Mouse (Mus musculus): Measurements from ENCODE around the gene Rftn1. TPM values are rescaled to one million over a fixed set of nuclear protein-coding genes. Genes with fewer than 3 reads are reported as not detected.

The Rftn1 gene
- polyA plus RNA-seq, 1 experiment from 2014 or later, result 27.4 TPM

DNA sequence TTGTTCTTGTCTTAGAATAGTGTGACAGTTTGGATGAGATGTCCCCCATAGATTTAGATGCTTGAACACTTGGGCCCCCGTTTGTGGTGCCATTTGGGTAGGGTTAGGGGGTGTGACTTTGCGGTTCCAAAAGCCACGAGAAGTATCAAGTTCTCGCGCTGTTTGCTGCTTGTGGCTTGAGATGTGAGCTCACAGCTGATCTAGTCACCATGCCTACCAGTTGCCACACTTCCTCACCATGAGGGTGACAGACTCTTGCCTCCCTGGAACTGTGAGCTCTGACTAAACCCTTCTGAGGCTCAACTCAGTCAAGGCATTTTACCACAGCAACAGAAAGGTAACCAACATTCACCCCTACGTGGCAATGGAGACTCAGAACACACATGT is 118.9 kb downstream of the Rftn1 start:
- whole genome bisulfite sequencing, result 85% methylated on average over 6 of the region's 6 CpGs
- Histone ChIP-seq H3K4me2 (no peak overlapping the region), H3K27ac (no peak overlapping the region), H3K4me1 (no peaks in the 10 kb centered on the region), H3K36me3 (replicated peaks) (no peaks in the 10 kb centered on the region), H3K4me3 (no peak overlapping the region), H3K9me3 (no peaks in the 10 kb centered on the region), H3K27me3 (replicated peaks) (no peaks in the 10 kb centered on the region), H3K9ac (no peak overlapping the region)
- no peak for ATAC-seq (replicated peaks)

GRCm38 (mm10) chr17:50070822-50071601 is 119.5 kb downstream of the Rftn1 start:
- Histone ChIP-seq H3K36me3 (replicated peaks) (no peaks in the 10 kb centered on the region), H3K9ac (no peak overlapping the region), H3K27me3 (replicated peaks) (no peaks in the 10 kb centered on the region), H3K4me1 (no peaks in the 10 kb centered on the region), H3K4me3 (no peak overlapping the region), H3K27ac (no peak overlapping the region), H3K4me2 (no peak overlapping the region), H3K9me3 (no peaks in the 10 kb centered on the region)
- 84% methylated on average over 7 of the region's 7 CpGs for WGBS
- ATAC-seq (replicated peaks), result no peak

GRCm38 (mm10) chr17:50069897-50070636 is 120.4 kb downstream of the Rftn1 start:
- Histone ChIP-seq H3K27me3 (replicated peaks) (no peaks in the 10 kb centered on the region), H3K4me3 (no peak overlapping the region), H3K4me2 (no peak overlapping the region), H3K36me3 (replicated peaks) (no peaks in the 10 kb centered on the region), H3K9ac (no peak overlapping the region), H3K9me3 (no peaks in the 10 kb centered on the region), H3K27ac (no peak overlapping the region), H3K4me1 (no peaks in the 10 kb centered on the region)
- no peak for ATAC-seq (replicated peaks)
- 54% methylated on average over 10 of the region's 10 CpGs for WGBS

DNA sequence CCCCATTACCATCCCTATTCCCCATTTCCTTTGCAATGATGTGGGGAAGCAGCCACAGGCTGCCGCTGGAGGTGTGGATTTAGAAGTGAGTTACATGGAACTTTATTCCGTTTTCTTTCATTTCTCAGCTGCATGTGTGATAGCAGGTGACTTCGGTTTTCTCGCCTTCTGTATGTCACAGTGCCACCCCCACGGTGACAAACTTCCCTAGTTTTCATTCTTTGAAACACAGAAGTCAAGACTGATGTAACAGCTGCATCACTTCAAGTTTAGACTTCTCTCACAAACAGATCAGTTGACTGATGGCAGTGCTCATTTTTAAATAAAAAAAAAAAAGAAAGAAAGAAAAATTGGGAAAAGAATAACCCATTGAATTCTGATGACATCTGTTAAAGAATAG is 121.3 kb downstream of the Rftn1 start:
- H3K27ac ChIP-seq, result no peak overlapping the region
- WGBS, result 89% methylated on average over 5 of the region's 5 CpGs
- ATAC-seq (replicated peaks), result no peak

DNA sequence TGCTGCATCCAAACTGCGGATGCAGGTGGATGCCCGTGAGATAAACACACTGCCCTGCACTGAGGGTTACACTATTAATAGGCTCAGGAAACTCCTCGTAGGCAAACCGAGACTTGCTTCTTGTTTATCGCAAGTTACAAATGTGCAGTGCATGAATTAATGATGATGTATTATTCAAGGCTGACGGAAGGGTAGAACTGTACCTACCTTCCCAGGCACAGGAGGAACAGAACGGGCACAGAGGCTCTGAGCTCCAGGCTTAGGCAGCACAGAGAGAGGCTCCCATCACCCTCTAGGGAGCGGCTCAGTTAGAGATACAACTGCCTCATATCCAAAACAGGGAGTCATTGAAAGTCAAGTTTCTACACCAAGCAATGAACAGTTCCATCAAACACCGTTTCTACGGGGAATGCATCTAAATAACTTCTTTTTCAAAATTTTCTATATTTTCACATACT is 121.8 kb downstream of the Rftn1 start:
- Histone ChIP-seq H3K36me3 (replicated peaks) (no peaks in the 10 kb centered on the region), H3K27me3 (replicated peaks) (no peaks in the 10 kb centered on the region), H3K4me1 (no peaks in the 10 kb centered on the region), H3K4me2 (no peak overlapping the region), H3K27ac (no peak overlapping the region), H3K4me3 (no peak overlapping the region), H3K9me3 (no peaks in the 10 kb centered on the region), H3K9ac (no peak overlapping the region)
- WGBS, result 85% methylated on average over 10 of the region's 10 CpGs
- ATAC-seq (replicated peaks), result no peak

More for the DNA sequence above, 121.3 kb downstream of the Rftn1 start:
- H3K36me3 ChIP-seq (replicated peaks), result no peaks in the 10 kb centered on the region
- no peaks in the 10 kb centered on the region for H3K27me3 ChIP-seq (replicated peaks)
- no peak overlapping the region for H3K4me3 ChIP-seq
- H3K4me2 ChIP-seq, result no peak overlapping the region
- H3K4me1 ChIP-seq, result no peaks in the 10 kb centered on the region
- H3K9ac ChIP-seq, result no peak overlapping the region
- no peaks in the 10 kb centered on the region for H3K9me3 ChIP-seq

GRCm38 (mm10) chr17:50067774-50068680 is 122.4 kb downstream of the Rftn1 start:
- Histone ChIP-seq H3K4me1 (no peaks in the 10 kb centered on the region), H3K36me3 (replicated peaks) (no peaks in the 10 kb centered on the region)
- ATAC-seq (replicated peaks), result no peak

GRCm38 (mm10) chr17:50066822-50067713 is 123.4 kb downstream of the Rftn1 start:
- no peak overlapping the region for H3K4me3 ChIP-seq
- no peak for ATAC-seq (replicated peaks)
- H3K9me3 ChIP-seq, result no peaks in the 10 kb centered on the region
- no peak overlapping the region for H3K4me2 ChIP-seq
- 85% methylated on average over 8 of the region's 8 CpGs for WGBS
- H3K27me3 ChIP-seq (replicated peaks), result no peaks in the 10 kb centered on the region
- no peaks in the 10 kb centered on the region for H3K4me1 ChIP-seq
- H3K27ac ChIP-seq, result no peak overlapping the region
- no peaks in the 10 kb centered on the region for H3K36me3 ChIP-seq (replicated peaks)
- H3K9ac ChIP-seq, result no peak overlapping the region

More at GRCm38 (mm10) chr17:50067774-50068680, 122.4 kb downstream of the Rftn1 start:
- Histone ChIP-seq H3K4me2 (no peak overlapping the region), H3K27me3 (replicated peaks) (no peaks in the 10 kb centered on the region), H3K27ac (no peak overlapping the region), H3K9ac (no peak overlapping the region), H3K4me3 (no peak overlapping the region), H3K9me3 (no peaks in the 10 kb centered on the region)
- WGBS, result 89% methylated on average over 5 of the region's 5 CpGs

DNA sequence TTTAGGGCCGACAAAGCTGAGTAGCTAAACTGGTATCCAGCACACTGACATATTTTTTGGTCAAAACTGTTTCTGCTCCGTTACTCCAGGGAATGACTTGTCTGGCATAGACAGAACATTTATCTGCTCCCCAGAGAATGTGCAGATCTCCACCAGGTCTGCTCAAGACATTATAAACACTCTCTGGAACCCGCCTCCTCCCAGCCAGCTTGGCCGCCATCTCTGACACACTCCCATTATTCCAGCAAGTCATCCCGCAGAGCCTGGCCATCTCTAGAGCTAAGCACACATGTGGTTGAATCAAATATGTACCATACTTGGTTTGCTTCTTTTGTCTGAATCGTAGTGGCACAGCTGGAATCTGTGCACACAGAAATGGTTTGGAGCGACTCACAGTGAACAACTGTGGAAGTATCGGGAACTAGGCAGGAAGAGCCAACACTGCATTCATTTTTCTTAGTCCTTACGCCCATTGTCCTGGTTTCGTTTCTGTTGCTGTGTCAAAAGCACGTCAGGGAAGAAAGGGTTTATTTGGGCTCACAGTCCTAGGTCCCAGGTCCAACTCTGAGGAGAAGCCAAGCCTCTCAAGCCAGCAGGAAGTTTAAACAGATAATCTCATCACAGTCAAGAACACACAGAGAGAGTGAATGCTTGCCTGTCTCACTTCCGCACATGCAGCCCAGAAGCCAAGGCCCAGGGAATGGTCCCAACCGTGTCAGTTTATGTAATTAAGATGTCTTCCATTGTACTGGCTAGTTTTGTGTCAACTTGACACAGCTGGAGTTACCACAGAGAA is 126.4 kb downstream of the Rftn1 start:
- Histone ChIP-seq H3K27me3 (replicated peaks) (no peaks in the 10 kb centered on the region), H3K9me3 (no peaks in the 10 kb centered on the region), H3K4me3 (no peak overlapping the region), H3K36me3 (replicated peaks) (no peaks in the 10 kb centered on the region), H3K27ac (no peak overlapping the region), H3K9ac (no peak overlapping the region), H3K4me2 (no peak overlapping the region), H3K4me1 (no peaks in the 10 kb centered on the region)
- 77% methylated on average over 13 of the region's 13 CpGs for WGBS
- ATAC-seq (replicated peaks), result no peak

DNA sequence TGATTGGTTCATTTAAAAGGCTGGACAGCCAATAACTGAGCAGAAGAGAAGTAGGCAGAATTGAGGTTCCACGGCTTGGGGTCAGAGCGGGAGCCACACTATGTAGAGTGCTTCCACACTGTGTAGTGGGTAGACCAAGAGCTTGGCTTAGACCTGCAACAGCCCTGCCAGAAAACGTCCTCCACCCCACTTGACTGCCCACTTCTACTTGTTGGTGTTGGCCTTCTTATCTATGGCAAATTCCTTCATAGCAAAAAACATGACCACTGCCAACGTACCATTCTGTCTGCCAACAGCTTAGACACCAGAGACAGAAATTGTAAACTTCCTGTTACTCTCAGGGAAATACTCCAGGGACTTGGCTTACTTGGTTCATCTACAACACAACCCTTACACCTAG is 127.8 kb downstream of the Rftn1 start:
- Histone ChIP-seq H3K27ac (no peak overlapping the region), H3K4me3 (no peak overlapping the region), H3K9ac (no peak overlapping the region), H3K9me3 (no peaks in the 10 kb centered on the region), H3K4me1 (no peaks in the 10 kb centered on the region), H3K27me3 (replicated peaks) (no peaks in the 10 kb centered on the region), H3K36me3 (replicated peaks) (no peaks in the 10 kb centered on the region), H3K4me2 (no peak overlapping the region)
- 88% methylated on average over 4 of the region's 4 CpGs for WGBS
- ATAC-seq (replicated peaks), result no peak

GRCm38 (mm10) chr17:50061446-50061845 is 129.0 kb downstream of the Rftn1 start:
- no peaks in the 10 kb centered on the region for H3K9me3 ChIP-seq
- no peaks in the 10 kb centered on the region for H3K36me3 ChIP-seq (replicated peaks)
- H3K4me1 ChIP-seq, result no peaks in the 10 kb centered on the region
- H3K9ac ChIP-seq, result no peak overlapping the region
- WGBS, result 94% methylated on average over 4 of the region's 4 CpGs
- H3K4me3 ChIP-seq, result no peak overlapping the region
- no peak overlapping the region for H3K27ac ChIP-seq
- no peak overlapping the region for H3K4me2 ChIP-seq
- no peaks in the 10 kb centered on the region for H3K27me3 ChIP-seq (replicated peaks)
- ATAC-seq (replicated peaks), result no peak

- peaks cover 2% of the 10 kb centered on the region for H3K4me1 ChIP-seq
- no peaks in the 10 kb centered on the region for H3K27me3 ChIP-seq (replicated peaks)
- WGBS, result 85% methylated on average over 2 of the region's 2 CpGs
- H3K27ac ChIP-seq, result no peak overlapping the region
- H3K9ac ChIP-seq, result no peak overlapping the region
- no peaks in the 10 kb centered on the region for H3K36me3 ChIP-seq (replicated peaks)
- H3K9me3 ChIP-seq, result no peaks in the 10 kb centered on the region
- H3K4me2 ChIP-seq, result no peak overlapping the region
- ATAC-seq (replicated peaks), result no peak
- no peak overlapping the region for H3K4me3 ChIP-seq
Measured at GRCm38 (mm10) chr17:50060220-50060619, 130.3 kb downstream of the Rftn1 start.

Measured in midbrain, embryonic 15.5 days (tissue).